Mouse (Mus musculus): ENCODE measurements around the gene Ncapd2. TPM values are rescaled to one million over a fixed set of nuclear protein-coding genes. Genes with fewer than 3 reads are reported as not detected.
"Not testable (repeated sequence)": the region's sequence is repeated elsewhere in the genome, so short reads cannot be mapped to it uniquely, and the experiment has no call there.

Ncapd2 gene
- total RNA-seq, 2 experiments from 2014 or later, result 22.8 to 26.5 TPM

DNA sequence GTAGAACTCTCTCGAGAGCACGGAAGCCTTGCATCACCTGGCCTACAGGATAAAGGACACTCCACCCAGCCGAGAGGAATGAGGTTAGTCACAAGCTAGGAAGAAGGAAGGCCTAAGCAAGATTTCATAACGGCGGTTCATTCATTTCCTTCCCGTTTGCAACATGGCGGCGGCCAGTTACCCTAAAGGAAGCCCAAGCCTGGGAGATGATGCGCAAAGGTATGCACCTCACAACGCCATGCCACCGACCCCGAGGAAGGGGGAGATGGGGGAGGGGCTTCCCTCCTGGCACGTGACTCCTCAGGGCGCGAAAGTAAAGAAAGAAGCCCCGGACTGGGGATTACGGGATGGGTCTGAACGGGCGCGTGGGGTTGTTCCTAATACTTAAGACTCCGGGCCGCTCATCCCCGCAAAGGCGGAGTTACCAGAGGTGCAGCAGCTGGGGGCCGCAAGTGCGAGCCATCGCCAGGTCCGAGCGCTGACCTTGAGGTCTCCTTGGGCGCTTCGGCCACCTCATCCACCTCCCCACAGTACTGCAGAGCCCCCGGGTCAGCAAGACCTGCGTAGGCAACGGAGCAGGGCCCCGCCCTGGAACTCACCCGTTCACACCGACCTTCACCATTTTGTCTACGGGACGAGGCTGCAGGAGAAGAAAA, 26.7 kb downstream of the Ncapd2 start:
- peak; percentile 44 to 45 for DNase-seq

DNA sequence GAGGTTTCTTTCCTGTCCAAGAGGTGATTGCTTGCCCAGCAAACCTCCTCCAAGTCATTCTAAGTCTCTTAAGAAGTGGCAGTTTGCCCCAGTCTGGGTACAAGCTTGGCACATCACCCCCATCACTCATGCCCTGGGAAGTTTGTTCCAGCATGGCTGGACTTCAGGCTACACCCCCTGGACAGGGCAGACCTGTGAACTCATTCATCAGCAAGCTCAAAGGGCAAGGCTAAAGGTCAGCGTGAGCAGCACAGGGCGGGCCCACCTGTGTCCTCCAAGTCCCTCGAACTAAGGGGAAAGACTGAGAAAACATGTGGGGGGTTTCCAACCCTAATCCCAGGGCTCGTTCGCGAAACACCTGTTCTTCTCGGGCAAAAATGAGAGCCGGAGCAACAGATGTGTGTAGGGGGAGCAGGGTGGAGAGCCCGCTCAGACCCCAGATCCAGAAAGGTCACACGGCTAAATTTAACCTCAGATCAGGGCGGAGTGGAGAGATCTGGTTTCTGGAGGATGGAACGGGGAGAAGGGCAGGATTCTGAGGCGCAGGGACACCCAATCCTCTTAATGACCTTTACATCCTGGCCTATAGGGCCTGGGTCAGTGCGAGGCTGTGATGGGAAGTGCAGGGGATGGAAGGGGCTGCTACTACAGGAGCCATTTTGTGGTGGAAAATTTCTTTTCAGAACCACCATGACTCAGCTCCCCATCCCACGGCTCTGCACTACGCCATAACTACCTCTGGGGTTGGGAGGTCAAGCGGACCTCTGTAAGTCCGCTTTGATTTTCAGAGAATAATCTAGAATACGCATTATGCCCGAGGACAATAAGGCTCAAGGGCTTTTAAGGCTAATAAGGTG, 27.5 kb downstream of the Ncapd2 start:
- DNase-seq, result peak; percentile 53

DNA sequence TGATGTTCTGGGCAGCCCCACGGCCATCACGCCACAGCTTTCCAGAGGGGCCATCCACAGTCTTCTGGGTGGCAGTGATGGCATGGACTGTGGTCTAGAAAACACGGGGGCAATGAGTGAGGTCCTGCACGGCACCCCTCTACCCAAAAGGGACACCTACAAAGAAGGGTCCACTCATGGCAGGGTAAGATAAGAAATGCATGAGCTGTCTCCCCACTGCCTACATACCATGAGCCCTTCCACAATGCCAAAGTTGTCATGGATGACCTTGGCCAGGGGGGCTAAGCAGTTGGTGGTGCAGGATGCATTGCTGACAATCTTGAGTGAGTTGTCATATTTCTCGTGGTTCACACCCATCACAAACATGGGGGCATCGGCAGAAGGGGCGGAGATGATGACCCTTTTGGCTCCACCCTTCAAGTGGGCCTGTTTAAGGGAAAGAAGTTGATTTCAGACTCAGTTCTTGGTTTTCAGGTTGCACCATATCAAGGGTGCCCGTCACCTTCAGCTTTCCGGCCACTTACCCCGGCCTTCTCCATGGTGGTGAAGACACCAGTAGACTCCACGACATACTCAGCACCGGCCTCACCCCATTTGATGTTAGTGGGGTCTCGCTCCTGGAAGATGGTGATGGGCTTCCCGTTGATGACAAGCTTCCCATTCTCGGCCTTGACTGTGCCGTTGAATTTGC, 28.7 kb downstream of the Ncapd2 start:
- not testable (repeated sequence) for DNase-seq

DNA sequence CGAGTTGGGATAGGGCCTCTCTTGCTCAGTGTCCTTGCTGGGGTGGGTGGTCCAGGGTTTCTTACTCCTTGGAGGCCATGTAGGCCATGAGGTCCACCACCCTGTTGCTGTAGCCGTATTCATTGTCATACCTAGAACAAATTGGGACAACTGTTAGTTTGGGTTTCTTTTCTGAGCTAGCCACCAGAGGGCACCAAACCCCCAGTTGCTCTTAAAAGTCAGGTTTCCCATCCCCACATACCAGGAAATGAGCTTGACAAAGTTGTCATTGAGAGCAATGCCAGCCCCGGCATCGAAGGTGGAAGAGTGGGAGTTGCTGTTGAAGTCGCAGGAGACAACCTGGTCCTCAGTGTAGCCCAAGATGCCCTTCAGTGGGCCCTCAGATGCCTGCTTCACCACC, 29.5 kb downstream of the Ncapd2 start:
- DNase-seq, result peak; percentile 62 to 65

DNA sequence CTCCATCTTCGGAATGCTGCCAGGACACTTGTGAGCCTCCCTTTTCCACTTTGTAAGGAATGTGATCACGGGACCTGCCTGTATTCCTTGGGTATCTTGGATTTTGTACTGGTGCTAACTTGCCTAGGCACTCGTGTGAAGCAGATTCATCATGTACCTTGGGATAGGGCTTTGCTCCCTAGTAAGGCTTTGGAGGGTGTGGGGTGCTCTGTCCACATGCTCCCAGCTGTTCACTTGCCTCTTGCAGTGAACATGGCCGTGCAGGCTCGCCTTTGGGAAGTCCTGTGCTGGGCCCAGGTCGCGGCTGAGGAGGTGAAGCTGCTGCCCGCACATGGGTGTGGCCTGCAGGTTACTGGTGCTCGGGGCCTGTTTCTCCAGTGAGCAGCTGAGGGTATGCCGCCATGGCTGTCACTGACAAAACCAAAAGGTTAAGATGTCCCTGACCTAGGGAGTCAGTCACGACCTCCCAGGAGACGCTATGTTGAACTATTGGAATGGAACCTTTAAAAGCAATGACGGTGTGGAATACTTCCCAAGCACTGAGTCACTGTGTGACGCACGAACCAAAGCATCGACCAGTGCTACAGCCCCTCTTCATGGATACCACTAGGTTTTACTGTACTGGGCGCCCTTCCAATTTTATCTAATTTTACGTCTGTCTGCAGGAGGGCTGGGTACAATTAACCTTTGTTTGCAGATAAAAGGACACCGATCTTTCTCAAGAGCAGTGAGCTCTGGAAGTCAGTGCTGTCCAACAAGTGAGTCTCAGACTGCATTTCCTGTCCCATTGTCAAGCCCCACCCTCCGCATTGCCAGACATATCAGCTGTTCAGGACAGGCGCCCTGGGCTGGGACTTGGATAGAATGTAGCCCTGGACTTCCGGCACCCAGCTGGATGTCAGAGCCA, 30.4 kb downstream of the Ncapd2 start:
- peak in 1 of 2 experiments; percentile 53 for DNase-seq

DNA sequence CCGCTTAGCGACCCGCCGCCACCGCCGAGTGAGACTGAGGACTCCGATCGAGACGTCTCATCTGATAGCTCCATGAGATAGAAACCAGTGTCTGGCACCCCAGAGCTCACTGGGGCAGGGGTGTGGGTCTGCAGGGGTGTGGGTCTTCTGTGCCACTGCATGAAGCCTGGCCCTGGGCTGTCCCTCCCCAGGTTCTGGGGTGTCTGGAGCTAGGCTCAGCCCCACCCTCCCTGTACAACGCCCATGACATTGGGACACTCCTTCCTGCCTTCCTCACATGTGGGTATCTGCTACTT, 31.0 kb downstream of the Ncapd2 start:
- no peak for DNase-seq

DNA sequence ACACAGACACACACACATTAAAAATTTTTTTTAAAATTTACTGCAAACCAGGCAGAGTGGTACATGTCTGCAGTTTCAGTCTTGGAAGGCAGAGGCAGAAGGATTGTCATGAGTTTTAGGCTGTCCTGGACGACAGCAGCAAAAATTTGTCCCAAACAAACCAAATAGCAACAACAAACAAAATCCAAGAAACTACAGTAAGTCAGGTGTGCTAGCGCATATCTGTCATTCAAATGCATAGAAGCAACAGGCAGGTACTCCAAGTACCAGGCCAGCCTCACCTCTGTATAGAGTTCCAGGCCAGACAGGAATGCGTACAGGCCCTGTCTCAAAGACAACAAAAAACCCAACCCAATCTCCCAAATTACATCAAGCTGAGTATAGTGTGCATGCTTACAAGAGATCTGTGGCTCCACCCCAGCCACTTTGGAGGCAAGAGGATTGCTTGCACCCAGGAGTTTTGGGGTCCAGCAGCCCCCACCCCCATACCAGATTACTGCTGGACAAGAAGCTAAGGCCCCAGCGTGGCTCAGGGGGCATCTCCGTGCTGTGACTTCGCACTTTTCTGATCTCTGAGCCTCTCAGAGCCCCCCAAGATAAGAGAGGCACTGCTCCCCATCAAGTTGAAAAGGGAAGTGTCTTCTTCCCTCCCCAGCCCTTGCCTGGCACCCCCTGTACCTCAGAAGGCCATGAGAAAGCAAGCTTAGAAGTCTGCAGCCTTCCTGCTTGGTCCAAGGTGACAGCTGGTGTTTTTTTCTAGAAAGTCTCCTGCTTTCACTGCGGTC, 31.5 kb downstream of the Ncapd2 start:
- DNase-seq, result no peak

DNA sequence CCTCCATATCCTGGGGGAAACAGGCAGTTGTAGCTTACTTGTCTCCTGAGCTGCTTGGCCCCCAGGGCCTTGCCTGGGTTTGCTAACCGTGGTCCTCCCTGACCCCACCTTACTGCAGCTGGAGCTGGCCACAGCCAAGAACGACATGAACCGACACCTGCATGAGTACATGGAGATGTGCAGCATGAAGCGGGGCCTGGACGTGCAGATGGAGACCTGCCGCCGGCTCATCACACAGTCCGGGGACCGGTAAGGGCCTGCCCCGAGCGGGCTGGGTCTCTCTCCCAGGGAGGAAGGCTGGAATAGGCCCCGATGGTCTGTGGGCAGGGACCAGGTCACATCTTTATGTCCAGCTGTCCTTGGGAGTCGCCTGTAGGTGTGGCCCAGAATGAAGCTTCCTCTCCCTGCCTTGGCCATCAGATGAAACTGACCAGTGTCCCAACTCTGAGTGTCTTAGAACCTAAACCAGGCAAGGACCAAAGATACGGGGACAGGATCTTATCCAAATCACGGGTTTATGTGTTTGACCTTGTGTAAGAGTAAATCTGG, 32.5 kb downstream of the Ncapd2 start:
- no peak for DNase-seq

DNA sequence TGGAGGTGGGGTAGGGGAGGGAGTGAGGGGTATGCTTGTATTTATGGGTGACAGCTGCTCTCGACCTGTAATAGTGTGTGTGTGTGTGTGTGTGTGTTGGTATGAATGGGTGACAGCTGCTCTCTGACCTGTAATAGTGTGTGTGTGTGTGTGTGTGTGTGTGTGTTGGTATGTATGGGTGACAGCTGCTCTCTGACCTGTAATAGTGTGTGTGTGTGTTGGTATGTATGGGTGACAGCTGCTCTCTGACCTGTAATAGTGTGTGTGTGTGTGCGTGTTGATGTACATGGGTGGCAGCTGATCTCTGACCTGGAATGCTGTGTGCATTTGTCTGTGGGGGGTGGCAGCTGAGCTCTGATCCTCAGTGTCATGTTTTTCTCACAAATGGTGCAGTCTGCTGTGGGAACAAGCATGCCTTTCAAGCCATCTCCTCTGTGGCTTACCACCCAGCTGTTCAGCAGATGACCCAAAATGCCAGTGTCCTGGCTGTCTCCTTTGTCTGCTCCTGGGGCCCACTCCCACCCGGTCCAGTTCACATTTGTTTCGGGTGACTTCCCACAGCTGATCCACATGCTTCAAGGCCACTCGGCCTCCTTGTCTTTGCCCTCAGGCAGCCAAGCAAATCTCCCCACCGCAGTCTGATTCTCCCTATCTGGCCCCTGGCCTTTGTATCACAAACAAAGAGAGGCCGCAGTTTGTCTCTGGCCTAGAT, 34.4 kb downstream of the Ncapd2 start:
- DNase-seq, result no peak

DNA sequence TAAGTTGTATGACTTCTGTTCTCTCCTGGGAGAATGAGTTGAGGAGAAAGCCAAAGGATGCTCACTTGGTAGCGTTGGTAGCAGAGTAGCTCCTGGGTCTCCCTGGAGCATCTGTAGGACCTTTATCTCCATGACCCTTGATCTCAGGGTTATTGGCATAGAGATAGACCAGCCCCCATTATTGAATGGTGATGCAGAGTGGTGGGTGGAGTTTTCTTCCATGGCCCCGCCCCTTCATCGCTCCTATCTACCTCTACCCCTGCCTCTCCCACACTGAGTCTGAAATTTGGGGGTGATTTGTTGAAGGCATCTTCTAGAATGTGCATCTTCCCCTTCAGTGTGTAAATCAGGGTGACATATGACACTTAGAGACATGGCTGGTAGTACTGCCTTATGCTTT, 35.0 kb downstream of the Ncapd2 start:
- DNase-seq, result no peak

DNA sequence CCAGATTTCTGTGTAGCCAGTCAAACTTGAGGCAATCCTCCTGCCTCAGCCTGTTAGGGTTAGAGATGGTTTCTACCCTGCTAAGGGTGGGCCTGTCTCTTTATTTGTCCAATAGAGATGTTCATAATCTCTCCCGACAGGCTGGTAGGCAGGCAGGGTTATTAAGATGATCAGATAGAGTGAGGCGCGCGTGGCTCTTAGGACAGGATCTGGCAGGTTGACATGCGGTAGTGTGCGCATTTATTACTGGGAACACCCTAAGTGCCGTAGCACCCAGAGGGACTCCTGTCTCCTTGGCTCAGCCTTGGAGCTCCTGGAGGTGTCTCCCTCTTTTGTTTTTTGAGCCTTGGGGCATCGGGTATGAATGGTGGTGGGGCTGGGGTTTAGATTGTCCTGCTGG, 36.2 kb downstream of the Ncapd2 start:
- DNase-seq, result no peak

DNA sequence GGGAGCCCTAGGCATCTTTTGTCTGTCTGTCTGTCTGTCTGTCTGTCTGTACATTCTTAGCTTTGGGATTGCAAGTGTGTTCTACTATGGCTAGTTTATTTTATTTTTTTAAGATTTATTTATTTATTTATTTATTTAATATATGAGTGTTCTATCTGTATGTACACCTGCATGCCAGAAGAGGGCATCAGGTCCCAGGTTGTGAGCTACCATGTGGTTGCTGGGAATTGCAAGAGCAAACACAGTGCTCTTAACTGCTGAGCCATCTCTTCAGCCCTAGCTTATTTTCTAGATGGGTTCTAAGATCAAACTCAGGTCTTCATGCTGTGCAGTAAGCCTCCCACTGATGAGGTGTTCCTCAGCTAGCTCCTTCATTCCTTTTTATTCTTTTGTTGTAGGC, 37.0 kb downstream of the Ncapd2 start:
- DNase-seq, result no peak

DNA sequence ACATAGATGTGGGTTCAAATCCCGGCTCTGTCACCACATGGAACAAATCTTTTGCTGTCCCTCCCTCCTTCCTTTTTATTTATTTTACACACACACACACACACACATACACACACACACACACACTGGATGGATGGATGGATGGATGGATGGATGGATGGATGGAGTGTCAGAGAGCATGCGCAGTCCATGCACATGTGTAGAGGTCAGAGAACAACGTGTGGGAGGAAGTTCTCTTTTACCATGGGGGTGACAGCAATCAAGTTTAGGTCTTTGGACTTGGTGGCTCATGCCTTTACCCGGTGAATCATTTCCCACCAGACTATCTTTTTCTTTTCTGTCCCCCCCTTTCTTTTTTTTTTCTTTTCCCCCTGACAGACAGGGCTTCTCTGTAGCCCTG, 37.8 kb downstream of the Ncapd2 start:
- no peak for DNase-seq

DNA sequence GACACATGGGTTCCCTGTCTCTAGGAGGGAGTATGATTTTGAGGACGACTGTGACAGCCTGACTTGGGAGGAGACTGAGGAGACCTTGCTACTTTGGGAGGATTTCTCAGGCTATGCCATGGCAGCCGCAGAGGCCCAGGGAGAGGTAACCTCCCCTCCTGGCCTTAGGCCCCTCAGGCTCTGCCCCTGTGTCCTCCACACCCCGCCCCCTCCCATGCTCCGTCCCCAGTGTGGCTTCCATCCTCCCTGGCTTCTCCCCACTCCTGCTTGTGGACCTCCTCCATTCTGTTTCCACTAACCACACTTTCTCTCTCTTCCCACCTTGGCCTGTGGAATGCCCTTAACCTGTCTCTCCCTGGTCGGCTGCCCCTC, 38.5 kb downstream of the Ncapd2 start:
- no peak for DNase-seq

DNA sequence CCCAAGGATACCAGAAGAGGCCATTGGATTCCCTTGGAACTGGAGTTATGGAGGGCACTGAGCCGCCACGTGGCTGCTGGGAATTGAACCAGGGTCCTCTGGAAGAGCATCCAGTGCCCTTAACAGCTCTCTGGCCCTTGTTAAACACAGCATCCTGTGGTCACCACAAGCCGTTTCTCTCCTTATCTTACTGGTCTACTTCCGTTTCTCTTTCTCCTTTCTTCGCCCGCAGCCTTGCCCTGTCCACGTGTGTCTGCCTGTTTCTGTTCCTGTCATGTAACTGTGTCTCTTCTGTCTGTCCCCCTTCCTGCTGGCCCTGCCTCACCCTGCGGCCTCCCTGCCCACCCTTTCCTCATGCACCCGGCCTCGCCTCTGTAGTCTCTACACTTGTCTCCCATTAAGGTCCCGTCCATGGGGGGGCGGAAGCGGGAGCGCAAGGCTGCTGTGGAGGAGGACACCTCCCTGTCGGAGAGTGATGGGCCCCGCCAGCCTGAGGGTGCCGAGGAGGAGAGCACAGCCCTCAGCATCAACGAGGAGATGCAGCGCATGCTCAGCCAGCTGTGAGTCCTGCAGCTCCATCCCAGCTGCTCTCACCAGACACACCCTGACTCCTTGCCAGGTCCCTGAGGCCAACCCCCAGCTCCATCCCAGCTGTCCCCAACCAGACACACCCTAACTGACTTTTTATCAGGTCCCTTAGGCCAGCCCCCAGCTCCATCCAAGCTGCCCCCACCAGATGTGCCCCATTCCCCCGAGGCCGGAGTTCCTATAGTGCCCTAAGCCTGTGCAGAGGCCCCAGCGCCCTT, 39.1 kb downstream of the Ncapd2 start:
- no peak for DNase-seq

DNA sequence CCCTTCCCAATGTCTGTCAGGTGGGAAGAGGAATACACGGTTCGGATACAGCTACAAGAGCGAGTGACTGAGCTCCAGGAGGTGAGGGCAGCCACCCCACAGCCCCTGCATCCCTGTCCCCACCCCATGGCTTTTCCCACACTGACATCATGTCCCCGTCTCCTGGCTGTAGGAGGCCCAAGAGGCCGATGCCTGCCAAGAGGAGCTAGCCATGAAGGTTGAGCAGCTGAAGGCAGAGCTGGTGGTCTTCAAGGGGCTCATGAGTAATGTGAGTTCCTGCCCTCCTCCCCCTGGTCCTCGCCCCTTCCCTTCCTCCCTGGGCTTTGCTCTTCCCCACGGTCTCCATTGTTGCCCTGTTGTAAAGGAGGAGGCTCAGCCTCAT, 41.9 kb downstream of the Ncapd2 start:
- DNase-seq, result no peak

DNA sequence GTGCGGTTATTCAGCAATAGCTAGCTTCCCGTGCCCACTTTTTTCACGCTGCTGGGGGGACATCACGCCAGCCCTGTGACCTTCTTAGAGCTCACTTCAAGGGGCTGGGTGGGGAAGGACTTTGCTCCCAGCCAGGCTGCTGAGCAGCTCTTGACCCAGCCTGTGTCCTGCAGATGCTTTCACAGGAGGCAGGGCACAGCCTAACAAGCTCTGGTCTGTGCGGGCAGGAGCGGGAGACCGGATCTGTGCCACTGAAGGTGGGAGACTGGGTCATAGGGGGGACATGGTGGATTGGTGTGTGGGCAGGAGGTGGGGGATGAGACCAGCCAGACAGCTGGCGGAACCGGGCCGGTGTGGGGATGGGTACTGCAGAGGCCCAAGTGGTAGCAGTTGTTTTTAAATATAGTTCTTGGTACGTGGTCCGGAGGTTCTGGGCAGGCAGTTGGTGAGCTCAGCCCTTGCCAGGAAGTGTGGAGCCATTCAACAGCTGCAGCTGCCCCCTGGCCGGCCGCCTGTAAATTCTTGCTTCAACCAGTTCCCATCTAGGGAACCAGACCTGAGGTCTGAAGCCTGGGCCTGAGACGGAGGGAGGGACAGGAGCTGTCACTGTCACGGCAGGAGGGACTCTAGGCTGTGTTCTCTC, 42.5 kb downstream of the Ncapd2 start:
- DNase-seq, result peak; percentile 44 to 65

DNA sequence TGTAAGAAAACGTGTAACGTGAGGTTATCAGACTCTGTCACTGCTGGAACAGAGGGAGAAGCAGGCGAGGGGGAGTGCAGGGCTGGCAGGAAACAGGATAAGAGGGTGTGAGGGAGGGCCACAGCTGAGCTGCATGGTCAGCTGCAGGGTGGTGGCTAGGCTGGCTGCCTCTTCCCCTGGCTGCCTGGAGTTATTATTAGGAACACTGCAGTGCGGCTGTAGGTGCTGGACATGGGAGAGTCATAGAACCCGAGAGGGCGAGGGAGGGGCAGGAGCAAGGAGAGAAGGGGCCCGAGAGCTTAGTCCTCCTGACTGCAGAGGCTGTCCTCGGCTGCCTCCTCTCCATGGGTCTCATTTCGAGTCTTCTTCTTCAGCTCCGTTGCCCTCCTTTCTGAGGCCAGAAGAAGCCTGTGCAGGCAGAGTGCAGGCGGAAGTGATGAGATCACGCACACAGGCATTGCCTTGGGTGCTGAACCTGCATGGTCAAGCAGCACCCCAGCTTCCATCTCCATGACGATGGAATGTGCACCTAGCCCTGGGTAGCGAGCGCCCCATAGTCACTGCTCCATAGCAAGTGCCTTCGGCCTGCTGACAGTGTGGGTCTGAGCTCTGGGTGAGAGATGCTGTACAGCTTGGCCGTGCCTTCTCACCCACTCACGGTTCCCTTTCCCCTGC, 43.1 kb downstream of the Ncapd2 start:
- DNase-seq, result peak in 1 of 2 experiments; percentile 44

DNA sequence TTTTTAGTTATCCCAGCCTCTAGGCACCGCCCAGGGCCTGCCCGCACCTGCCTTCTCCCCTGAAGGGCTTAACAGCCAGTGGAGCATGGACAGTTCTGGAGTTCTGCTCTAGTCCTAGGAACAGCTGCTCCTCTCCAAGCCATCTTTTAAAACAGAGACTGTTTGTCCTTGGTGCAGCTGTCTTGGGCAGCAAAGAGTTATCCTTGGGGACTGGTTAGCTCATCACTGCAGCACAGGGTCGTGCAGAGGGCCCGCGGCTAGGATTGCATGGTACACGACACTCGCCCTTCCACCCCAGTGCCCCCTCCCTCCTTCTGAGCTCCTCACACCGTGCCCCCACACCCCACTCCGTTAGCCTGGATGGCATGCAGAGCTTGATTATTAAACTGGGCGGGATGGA, 44.2 kb downstream of the Ncapd2 start:
- no peak for DNase-seq

All from layer of hippocampus, postnatal 36 days (tissue).